Mouse (Mus musculus) MEL (cell line): ENCODE measurements around the gene Ttll1. TPM values are rescaled to one million over a fixed set of nuclear protein-coding genes. Genes with fewer than 3 reads are reported as not detected.

Experiments
- DNase-seq: peaks from one replicate; pipeline ENCODE4 v3.0.0; 2011; ENCODE audit warnings: low read depth, low spot score
- H3K27ac ChIP-seq: 2 replicates; pipeline ENCODE4 v1.5.1; 2012; ENCODE audit warnings: low read depth, mild to moderate bottlenecking, control low read depth, low read length, moderate library complexity; ENCODE audit not compliant: control insufficient read depth
- H3K27me3 ChIP-seq, 2 experiments: fragments of 150-350 bp in 1 of 2; sonication (generic) in 1 of 2; 2 replicates each; pipeline ENCODE4 v1.6.1; 2012; ENCODE audit warnings: low read length in 2 of 2, mild to moderate bottlenecking in 2 of 2, improper control_type of control experiment in 1 of 2, moderate library complexity in 1 of 2; ENCODE audit not compliant: insufficient read depth in 2 of 2, control insufficient read depth in 1 of 2
- H3K36me3 ChIP-seq, 2 experiments: 2 replicates each; pipeline ENCODE4 v1.6.1; 2012 to 2014; ENCODE audit warnings: low read length in 2 of 2, improper control_type of control experiment in 1 of 2, inconsistent platforms in 1 of 2, mild to moderate bottlenecking in 1 of 2; ENCODE audit not compliant: insufficient read depth in 2 of 2, control insufficient read depth in 1 of 2
- H3K4me1 ChIP-seq, 2 experiments: fragments of 150-350 bp in 1 of 2; sonication (generic) in 1 of 2; 2 replicates each; pipeline ENCODE4 v1.6.1; 2012; ENCODE audit warnings: low read length in 2 of 2, improper control_type of control experiment in 1 of 2, mild to moderate bottlenecking in 1 of 2; ENCODE audit not compliant: insufficient read depth in 2 of 2, control insufficient read depth in 1 of 2
- H3K4me3 ChIP-seq, 2 experiments: fragments of 150-350 bp in 1 of 2; sonication (generic) in 1 of 2; 2 replicates each; pipeline ENCODE4 v1.5.1; 2012; ENCODE audit warnings: low read depth in 2 of 2, low read length in 2 of 2, mild to moderate bottlenecking in 2 of 2, moderate library complexity in 2 of 2, control low read depth in 1 of 2, improper control_type of control experiment in 1 of 2; ENCODE audit not compliant: control insufficient read depth in 1 of 2, insufficient read depth in 1 of 2
- H3K79me2 ChIP-seq: 2 replicates; pipeline ENCODE4 v1.6.1; 2012; ENCODE audit warnings: mild to moderate bottlenecking, low read length, moderate library complexity; ENCODE audit not compliant: control insufficient read depth, poor library complexity, insufficient read depth
- H3K9ac ChIP-seq: 2 replicates; pipeline ENCODE4 v1.6.1; 2012; ENCODE audit warnings: low read depth, mild to moderate bottlenecking, control low read depth, low read length, moderate library complexity; ENCODE audit not compliant: control insufficient read depth, poor library complexity, severe bottlenecking
- H3K9me3 ChIP-seq: fragments of 150-350 bp; sonication (generic); replicated peaks from 2 replicates; pipeline ENCODE4 v1.6.1; 2012; ENCODE audit warnings: mild to moderate bottlenecking, low read length, improper control_type of control experiment, moderate library complexity; ENCODE audit not compliant: insufficient read depth
- BHLHE40 ChIP-seq: IDR thresholded peaks from 2 replicates; pipeline ENCODE4 v1.6.1; 2012; ENCODE audit warnings: low read depth, mild to moderate bottlenecking, inconsistent platforms, low read length, improper control_type of control experiment, borderline replicate concordance
- CHD1 ChIP-seq: IDR thresholded peaks from 2 replicates; pipeline ENCODE4 v1.6.1; 2012; ENCODE audit warnings: low read depth, mild to moderate bottlenecking, inconsistent platforms, low read length, improper control_type of control experiment
- CHD2 ChIP-seq: IDR thresholded peaks from 2 replicates; pipeline ENCODE4 v1.6.1; 2011; ENCODE audit warnings: low read length, improper control_type of control experiment
- CTCF ChIP-seq, 3 experiments: IDR thresholded peaks in 2 of 3; conservative IDR thresholded peaks in 1 of 3; 2 replicates each; pipeline ENCODE4 v1.5.1; 2011 to 2012; ENCODE audit warnings: low read length in 3 of 3, low read depth in 2 of 3, mild to moderate bottlenecking in 2 of 3, improper control_type of control experiment in 1 of 3, inconsistent platforms in 1 of 3, mixed read lengths in 1 of 3, moderate library complexity in 1 of 3; ENCODE audit not compliant: control insufficient read depth in 1 of 3, insufficient read depth in 1 of 3, poor library complexity in 1 of 3, severe bottlenecking in 1 of 3
- EP300 ChIP-seq, 2 experiments: IDR thresholded peaks; 2 replicates each; pipeline ENCODE4 v1.6.1; 2011; ENCODE audit warnings: improper control_type of control experiment in 2 of 2, low read length in 2 of 2, low read depth in 1 of 2, mild to moderate bottlenecking in 1 of 2
- ETS1 ChIP-seq: IDR thresholded peaks from 2 replicates; pipeline ENCODE4 v1.6.1; 2012; ENCODE audit warnings: low read depth, mild to moderate bottlenecking, inconsistent platforms, low read length, improper control_type of control experiment, moderate library complexity
- HCFC1 ChIP-seq: IDR thresholded peaks from 2 replicates; pipeline ENCODE4 v1.6.1; 2012; ENCODE audit warnings: low read depth, mild to moderate bottlenecking, inconsistent platforms, low read length, improper control_type of control experiment, moderate library complexity
- MAFK ChIP-seq: IDR thresholded peaks from 2 replicates; pipeline ENCODE4 v1.6.1; 2011; ENCODE audit warnings: low read depth, mild to moderate bottlenecking, low read length, improper control_type of control experiment, borderline replicate concordance
- MAX ChIP-seq: IDR thresholded peaks from 2 replicates; pipeline ENCODE4 v1.6.1; 2011; ENCODE audit warnings: low read length, improper control_type of control experiment
- MAZ ChIP-seq: IDR thresholded peaks from 2 replicates; pipeline ENCODE4 v1.6.1; 2012; ENCODE audit warnings: low read depth, mild to moderate bottlenecking, inconsistent platforms, low read length, improper control_type of control experiment
- MXI1 ChIP-seq: IDR thresholded peaks from 2 replicates; pipeline ENCODE4 v1.6.1; 2011; ENCODE audit warnings: mild to moderate bottlenecking, low read depth, low read length, improper control_type of control experiment
- MYB ChIP-seq: IDR thresholded peaks from 2 replicates; pipeline ENCODE4 v1.6.1; 2011; ENCODE audit warnings: mild to moderate bottlenecking, low read depth, low read length, improper control_type of control experiment
- MYC ChIP-seq: IDR thresholded peaks from 2 replicates; pipeline ENCODE4 v1.6.1; 2011; ENCODE audit warnings: low read depth, mild to moderate bottlenecking, low read length, improper control_type of control experiment, moderate library complexity
- POLR2A ChIP-seq, 2 experiments: IDR thresholded peaks; 2 replicates each; pipeline ENCODE4 v1.6.1; 2011 to 2012; ENCODE audit warnings: low read length in 2 of 2, mild to moderate bottlenecking in 2 of 2, control low read depth in 1 of 2, improper control_type of control experiment in 1 of 2, low read depth in 1 of 2, moderate library complexity in 1 of 2; ENCODE audit not compliant: control insufficient read depth in 1 of 2, insufficient read depth in 1 of 2, poor library complexity in 1 of 2
- RAD21 ChIP-seq: IDR thresholded peaks from 2 replicates; pipeline ENCODE4 v1.6.1; 2011; ENCODE audit warnings: mild to moderate bottlenecking, low read depth, low read length, improper control_type of control experiment
- TAL1 ChIP-seq: IDR thresholded peaks from 2 replicates; pipeline ENCODE4 v1.6.1; 2012; ENCODE audit warnings: mild to moderate bottlenecking, inconsistent platforms, low read length, moderate library complexity, mixed read lengths
- TBP ChIP-seq: IDR thresholded peaks from 2 replicates; pipeline ENCODE4 v1.8.0; 2011; ENCODE audit warnings: low read depth, low read length, improper control_type of control experiment
- UBTF ChIP-seq: IDR thresholded peaks from 2 replicates; pipeline ENCODE4 v1.6.1; 2012; ENCODE audit warnings: low read depth, mild to moderate bottlenecking, inconsistent platforms, low read length, improper control_type of control experiment, moderate library complexity, borderline replicate concordance; ENCODE audit not compliant: insufficient read depth
- USF1 ChIP-seq: IDR thresholded peaks from 2 replicates; pipeline ENCODE4 v1.6.1; 2014; ENCODE audit warnings: low read depth, mild to moderate bottlenecking, inconsistent platforms, low read length, improper control_type of control experiment, moderate library complexity
- ZKSCAN1 ChIP-seq: IDR thresholded peaks from 2 replicates; pipeline ENCODE4 v1.6.1; 2012; ENCODE audit warnings: low read depth, mild to moderate bottlenecking, inconsistent platforms, low read length, improper control_type of control experiment, moderate library complexity
- ZNF384 ChIP-seq: IDR thresholded peaks from 2 replicates; pipeline ENCODE4 v1.6.1; 2012; ENCODE audit warnings: low read depth, mild to moderate bottlenecking, inconsistent platforms, low read length, improper control_type of control experiment
- polyA plus RNA-seq, 2 experiments: library from polyadenylated mRNA; stranded (reverse) in 1 of 2; unstranded in 1 of 2; fragments of >175 nt in 1 of 2; fragments of >200 nt in 1 of 2; gene quantifications; 2 replicates each; pipeline versions ENCODE4 v1.2.1 to v1.2.4; 2012; ENCODE audit warnings: low replicate concordance in 2 of 2, low read depth in 1 of 2; ENCODE audit not compliant: insufficient read length in 2 of 2, insufficient read depth in 1 of 2, missing spikeins in 1 of 2
- total RNA-seq: library from RNA; depleted of rRNA; stranded (reverse); fragments of 300-350 nt; gene quantifications from 2 replicates; pipeline ENCODE4 v1.2.3, GENCODE M21; 2012

The Ttll1 gene
- total and polyA plus RNA-seq, 3 experiments, result 3.4 to 14.1 TPM; not detected in 1

- H3K4me3 ChIP-seq, result no peak overlapping the region
- peaks cover 10 to 29% of the 10 kb centered on the region in 2 experiments for H3K4me1 ChIP-seq
- H3K27ac ChIP-seq, result no peak overlapping the region
- no peaks in the 10 kb centered on the region for H3K9me3 ChIP-seq
- no peaks in the 10 kb centered on the region for H3K79me2 ChIP-seq
- peaks cover 0 to 6% of the 10 kb centered on the region in 2 experiments; a peak in 2 of 4 replicates for H3K36me3 ChIP-seq
- H3K27me3 ChIP-seq, result no peaks in the 10 kb centered on the region
- no peak for DNase-seq
- no peak for TF ChIP-seq BHLHE40
- TF ChIP-seq MYC, result no peak
- no peak for TF ChIP-seq TBP
- TF ChIP-seq UBTF, result no peak
- TF ChIP-seq MAX, result no peak
- no peak for TF ChIP-seq CHD2
- TF ChIP-seq USF1, result no peak
- TF ChIP-seq MAFK, result no peak
- no peak for TF ChIP-seq HCFC1
- TF ChIP-seq CHD1, result no peak
- no peak for TF ChIP-seq ETS1
- TF ChIP-seq TAL1, result no peak
- TF ChIP-seq CTCF (IDR thresholded peaks at IDR 0.05 in 2 of 3, conservative IDR thresholded peaks at IDR 0.05 in 1 of 3; ENCODE audit: control insufficient read depth in 1 of 3, insufficient read depth in 1 of 3, low read depth in 2 of 3, low read length in 3 of 3, poor library complexity in 1 of 3, severe bottlenecking in 1 of 3), result no peak
- no peak for TF ChIP-seq MYB
- TF ChIP-seq, all 39 proteins: peak for 0
- H3K9ac ChIP-seq, result no peak overlapping the region
Measured at GRCm38 (mm10) chr15:83471476-83471875, 39.2 kb downstream of the Ttll1 start.

- Histone ChIP-seq H3K36me3 (peaks cover 0 to 15% of the 10 kb centered on the region in 2 experiments; a peak in 2 of 4 replicates), H3K27me3 (no peaks in the 10 kb centered on the region), H3K27ac (no peak overlapping the region)
- no peak for DNase-seq
- TF ChIP-seq MXI1, result no peak
- TF ChIP-seq ZNF384, result no peak
- no peak for TF ChIP-seq ETS1
- no peak for TF ChIP-seq MYC
- no peak for TF ChIP-seq RAD21
- TF ChIP-seq ZKSCAN1, result no peak
- TF ChIP-seq POLR2A (IDR thresholded peaks at IDR 0.05; ENCODE audit: control insufficient read depth in 1 of 2, insufficient read depth in 1 of 2, low read depth in 1 of 2, low read length in 2 of 2, poor library complexity in 1 of 2), result no peak
- TF ChIP-seq EP300 (IDR thresholded peaks at IDR 0.05; ENCODE audit: low read depth in 1 of 2, low read length in 2 of 2), result no peak
- no peak for TF ChIP-seq CHD2
- TF ChIP-seq MAZ, result no peak
- TF ChIP-seq, all 39 proteins: peak for 0
- Histone ChIP-seq H3K4me1 (peaks cover 12 to 32% of the 10 kb centered on the region in 2 experiments), H3K79me2 (no peaks in the 10 kb centered on the region), H3K4me3 (no peak overlapping the region), H3K9me3 (no peaks in the 10 kb centered on the region), H3K9ac (no peak overlapping the region)
Measured at GRCm38 (mm10) chr15:83470443-83470842, 40.2 kb downstream of the Ttll1 start.
